9 mouse cellular contexts compared by ENCODE assay signal in the genomic region with DNA sequence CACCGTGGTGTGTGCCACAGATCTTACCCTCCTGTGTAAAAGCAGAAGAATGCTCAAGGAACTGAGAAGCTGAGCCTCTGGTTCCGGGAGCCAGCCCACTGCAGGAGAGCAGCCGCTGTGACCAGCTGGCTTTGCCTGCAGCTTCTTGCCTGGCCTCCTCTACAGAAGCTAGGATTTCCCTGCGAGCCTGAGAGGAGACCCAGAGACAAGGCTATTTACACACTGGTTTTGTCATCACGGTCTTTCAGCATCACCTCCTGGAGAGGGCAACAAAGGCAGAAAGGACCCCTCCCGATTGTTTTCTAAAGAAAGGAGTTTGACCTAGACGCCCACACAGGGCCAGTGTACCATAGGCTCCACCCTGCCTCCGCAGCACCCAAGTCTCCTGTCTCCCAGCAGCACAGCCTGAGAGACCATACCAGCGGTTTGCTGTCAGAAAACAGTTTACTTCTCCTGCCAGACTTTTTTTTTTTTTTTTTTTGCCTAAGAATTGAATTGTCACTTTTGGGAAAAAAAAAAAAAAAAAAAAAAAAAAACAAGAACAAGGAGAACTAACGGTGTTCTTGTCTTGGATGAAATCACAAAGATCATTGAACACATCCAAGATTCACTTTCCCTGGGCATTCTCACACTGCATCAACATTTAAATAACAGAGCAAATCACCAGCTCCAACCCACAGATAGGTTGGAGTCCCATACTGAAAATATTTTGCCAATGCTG.
DNase-seq lines count a peak whose midpoint lies in the region; ATAC-seq and TF ChIP-seq lines count a peak whose summit lies in the region.
"Had no signal": no experiment of that assay in that cellular context is flagged by ENCODE, and none has a peak within 500 bp of the region (broad histone marks: within the 10 kb centered on the region; RNA-seq: fewer than 3 reads in every experiment).

No protein-coding gene starts in this region.

- no peaks in the 10 kb centered on the region for H3K9me3 ChIP-seq in heart, embryonic 11.5 days (replicated peaks; ENCODE audit: control insufficient read depth, low read length)
- no peaks in the 10 kb centered on the region for H3K9me3 ChIP-seq in ES-Bruce4 (replicated peaks; ENCODE audit: control insufficient read depth, insufficient read depth, low read length, poor library complexity, severe bottlenecking)
- H3K9me3 ChIP-seq in hindbrain, postnatal 0 days (ENCODE audit: low read length): no peaks in the 10 kb centered on the region
- no peaks in the 10 kb centered on the region for H3K9me3 ChIP-seq in stomach, embryonic 14.5 days (ENCODE audit: control insufficient read depth, low read depth, low read length)
- H3K9me3 ChIP-seq: G1E had no signal

- WGBS in heart, embryonic 11.5 days (ENCODE audit: insufficient replicate concordance): 6% methylated on average over 10 of the region's 10 CpGs
- 9% methylated on average over 10 of the region's 10 CpGs for WGBS in hindbrain, postnatal 0 days
- WGBS in stomach, embryonic 14.5 days: 8% methylated on average over 10 of the region's 10 CpGs

- TF ChIP-seq EP300 in ES-Bruce4 (IDR thresholded peaks at IDR 0.05; ENCODE audit: insufficient read depth, low read depth, low read length): no peak

- peak overlapping the region; percentile 21 for H3K4me3 ChIP-seq in heart, embryonic 11.5 days (ENCODE audit: low read depth, low read length)
- H3K4me3 ChIP-seq in ES-Bruce4 (ENCODE audit: low read depth, low read length): no peak overlapping the region; the same call in 1 of the 2 replicates
- H3K4me3 ChIP-seq in hindbrain, postnatal 0 days (ENCODE audit: low read length): peak overlapping the region; percentile 26
- no peak overlapping the region for H3K4me3 ChIP-seq in stomach, embryonic 14.5 days (ENCODE audit: low read depth, low read length)

- H3K4me1 ChIP-seq in heart, embryonic 11.5 days (ENCODE audit: control insufficient read depth, insufficient read depth, low read length): no peaks in the 10 kb centered on the region; the same call in 1 of the 2 replicates
- peaks cover 2% of the 10 kb centered on the region for H3K4me1 ChIP-seq in ES-Bruce4 (ENCODE audit: control insufficient read depth, insufficient read depth, low read length)
- no peaks in the 10 kb centered on the region; the same call in 1 of the 2 replicates for H3K4me1 ChIP-seq in hindbrain, postnatal 0 days (ENCODE audit: insufficient read depth, low read length)
- peaks cover 17% of the 10 kb centered on the region for H3K4me1 ChIP-seq in stomach, embryonic 14.5 days (ENCODE audit: control insufficient read depth, insufficient read depth, low read length)

- ATAC-seq in heart, embryonic 11.5 days (replicated peaks; ENCODE audit: insufficient number of reproducible peaks, low FRiP score, low TSS enrichment): 0 out of 2 replicates have a peak, but pooled peaks have one; percentile 35
- peak; percentile 78; the same call in 1 of the 2 replicates for ATAC-seq in hindbrain, postnatal 0 days
- peak; percentile 93 for ATAC-seq in megakaryocyte progenitor cell, adult 5-6 weeks (replicated peaks; ENCODE audit: poor library complexity)
- peak; percentile 61; the same call in 1 of the 2 replicates for ATAC-seq in stomach, embryonic 14.5 days (ENCODE audit: insufficient number of reproducible peaks, insufficient read depth, low FRiP score, low read depth)

- H3K4me2 ChIP-seq in heart, embryonic 11.5 days: peak overlapping the region; percentile 61
- H3K4me2 ChIP-seq in hindbrain, postnatal 0 days (ENCODE audit: low read depth, low read length): peak overlapping the region; percentile 48
- H3K4me2 ChIP-seq in stomach, embryonic 14.5 days (replicated peaks; ENCODE audit: low read depth, low read length): peak overlapping the region; percentile 40

- intact Hi-C loops in heart, postnatal 25 days (cut with DNase I): no loop called here

- DNase-seq in heart, postnatal 25 days (ENCODE audit: low spot score): no peak
- DNase-seq in embryo, embryonic 11.5 days (ENCODE audit: low read depth, low spot score): peak; percentile 32
- DNase-seq in hindbrain, postnatal 0 days (ENCODE audit: low spot score): peak; percentile 67
- DNase-seq in gastrocnemius, postnatal 4 days (ENCODE audit: low spot score in 2 of 2): no peak

- H3K9ac ChIP-seq in heart, embryonic 11.5 days (ENCODE audit: low read depth, low read length): peak overlapping the region; percentile 2; the same call in 1 of the 2 replicates
- no peak overlapping the region for H3K9ac ChIP-seq in ES-Bruce4 (ENCODE audit: low read depth, poor library complexity, severe bottlenecking)
- 0 out of 2 replicates have a peak overlapping the region, but pooled peaks have one; percentile 33 for H3K9ac ChIP-seq in hindbrain, postnatal 0 days (replicated peaks; ENCODE audit: low read length)
- no peak overlapping the region for H3K9ac ChIP-seq in stomach, embryonic 14.5 days (replicated peaks; ENCODE audit: low read depth, low read length)

- no peaks in the 10 kb centered on the region for H3K27me3 ChIP-seq in heart, embryonic 11.5 days (ENCODE audit: control insufficient read depth, insufficient read depth, low read length)
- no peaks in the 10 kb centered on the region for H3K27me3 ChIP-seq in ES-Bruce4 (ENCODE audit: control insufficient read depth, insufficient read depth, low read length, poor library complexity, severe bottlenecking)
- H3K27me3 ChIP-seq in hindbrain, postnatal 0 days (ENCODE audit: insufficient read depth, low read length): no peaks in the 10 kb centered on the region
- H3K27me3 ChIP-seq in stomach, embryonic 14.5 days (ENCODE audit: control insufficient read depth, insufficient read depth, low read length): no peaks in the 10 kb centered on the region

- no peak for TF ChIP-seq CTCF in ES-Bruce4 (IDR thresholded peaks at IDR 0.05; ENCODE audit: low read depth, low read length)
- no peak for TF ChIP-seq CTCF in hindbrain, postnatal 0 days (IDR thresholded peaks at IDR 0.05; ENCODE audit: low read depth)

- H3K27ac ChIP-seq in heart, embryonic 11.5 days (ENCODE audit: low read depth, low read length): no peak overlapping the region
- H3K27ac ChIP-seq in ES-Bruce4 (ENCODE audit: insufficient read depth, low read length): peak overlapping the region; percentile 54; the same call in 1 of the 2 replicates
- peak overlapping the region; percentile 77 for H3K27ac ChIP-seq in hindbrain, postnatal 0 days
- no peak overlapping the region for H3K27ac ChIP-seq in stomach, embryonic 14.5 days (ENCODE audit: low read length)

- no peak for TF ChIP-seq POLR2A in ES-Bruce4 (IDR thresholded peaks at IDR 0.05; ENCODE audit: insufficient read depth, low read length)

- H3K36me3 ChIP-seq in heart, embryonic 11.5 days (ENCODE audit: control insufficient read depth, insufficient read depth, low read length): no peaks in the 10 kb centered on the region
- no peaks in the 10 kb centered on the region for H3K36me3 ChIP-seq in ES-Bruce4 (ENCODE audit: control insufficient read depth, insufficient read depth, low read length, poor library complexity, severe bottlenecking)
- H3K36me3 ChIP-seq in hindbrain, postnatal 0 days (ENCODE audit: insufficient read depth, low read length): no peaks in the 10 kb centered on the region
- no peaks in the 10 kb centered on the region for H3K36me3 ChIP-seq in stomach, embryonic 14.5 days (ENCODE audit: control insufficient read depth, insufficient read depth, low read length)
- H3K36me3 ChIP-seq: G1E had no signal

Comparison
In these comparisons a context has a peak if more than half of its experiments do, and no peak if none do; other contexts are left out.
1. ATAC-seq: peak in every context shown above with its lines; median percentile 93 in megakaryocyte progenitor cell, adult 5-6 weeks; 78 in hindbrain, postnatal 0 days; 61 in stomach, embryonic 14.5 days; 35 in heart, embryonic 11.5 days.
2. H3K27ac ChIP-seq: peak in ES-Bruce4 (single experiment) and hindbrain, postnatal 0 days (single experiment); none in heart, embryonic 11.5 days (single experiment) and stomach, embryonic 14.5 days (single experiment).
3. H3K4me3 ChIP-seq: peak in heart, embryonic 11.5 days (single experiment) and hindbrain, postnatal 0 days (single experiment); none in ES-Bruce4 (single experiment) and stomach, embryonic 14.5 days (single experiment).
4. H3K9ac ChIP-seq: peak in heart, embryonic 11.5 days (single experiment) and hindbrain, postnatal 0 days (single experiment); none in ES-Bruce4 (single experiment) and stomach, embryonic 14.5 days (single experiment).
5. DNase-seq: peak in embryo, embryonic 11.5 days (single experiment) and hindbrain, postnatal 0 days (single experiment); none in heart, postnatal 25 days (single experiment) and gastrocnemius, postnatal 4 days (0 of 2).
6. Peak in every context shown above with its lines, with median percentiles within 50 percentile points of each other: H3K4me2 ChIP-seq.